Mouse (Mus musculus) layer of hippocampus, adult 8-10 months (tissue): Measurements from ENCODE around the gene Ucn. TPM values are rescaled to one million over a fixed set of nuclear protein-coding genes. Genes with fewer than 3 reads are reported as not detected.

Experiments used
- DNase-seq, 2 experiments: peaks; one replicate each; pipeline ENCODE4 v3.0.0; 2022; ENCODE audit warnings: low spot score in 2 of 2
- total RNA-seq, 4 experiments: library from RNA; stranded (reverse); gene quantifications; 2 replicates each; pipeline ENCODE4 v1.2.4; 2022

Gene Ucn
- total RNA-seq, 4 experiments from 2014 or later: not detected

DNA sequence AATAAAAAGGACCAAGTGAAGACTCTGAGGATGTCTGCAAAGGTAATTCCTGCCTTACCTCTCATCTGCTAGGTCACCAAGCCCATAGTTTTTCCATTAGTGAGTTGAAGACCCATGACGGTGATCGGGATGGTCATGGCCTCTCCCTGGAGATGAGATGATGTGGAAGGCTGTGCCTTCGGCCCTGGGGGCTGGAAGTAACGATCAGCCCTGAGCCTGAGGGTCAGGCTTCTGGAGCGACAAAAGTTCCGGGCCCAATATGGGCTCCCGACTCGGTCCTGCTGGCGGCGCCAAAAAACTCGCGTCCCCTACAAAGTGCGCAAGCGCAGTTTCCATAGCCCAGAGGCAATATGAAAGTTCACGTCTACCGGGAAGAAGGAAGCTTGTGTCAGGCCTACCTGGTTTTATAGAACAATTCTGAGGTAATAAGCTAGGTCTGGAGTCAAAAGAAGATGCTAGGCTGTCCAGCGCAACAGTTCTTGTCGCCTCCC, 30.6 kb downstream of the Ucn start, which contains the start of gene Slc30a3:
Gene Slc30a3 (minus strand): TSS at position 238 of the 491 bp plus-strand sequence.
- no peak for DNase-seq

DNA sequence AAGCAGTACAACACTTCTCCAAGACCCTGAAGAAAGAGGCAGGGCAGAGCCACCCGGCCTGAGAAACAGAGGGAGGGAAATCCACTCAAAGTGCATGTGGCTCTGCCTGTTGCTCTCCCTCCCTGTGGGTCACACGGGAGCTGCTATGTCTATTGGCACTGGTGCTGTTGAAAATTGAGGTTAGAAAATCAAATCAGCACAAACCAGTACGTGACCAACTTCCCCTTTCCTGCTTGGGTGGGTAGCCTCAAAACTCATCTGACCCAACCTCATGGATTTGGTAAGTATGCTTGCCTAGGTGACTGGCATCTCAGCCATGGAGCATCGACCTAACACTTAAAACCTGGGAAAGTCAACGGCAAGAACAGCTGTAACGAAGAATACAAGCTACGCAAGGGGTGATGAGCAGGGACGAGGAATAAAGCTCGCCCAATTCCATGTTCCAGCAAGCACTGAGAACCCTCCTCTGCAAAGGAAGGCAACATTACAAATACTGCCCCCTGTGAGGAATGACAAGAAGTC, 32.8 kb downstream of the Ucn start, which contains the start of gene Dnajc5g:
Gene Dnajc5g (plus strand): TSS at position 472 of the 522 bp plus-strand sequence.
- DNase-seq: no peak

DNA sequence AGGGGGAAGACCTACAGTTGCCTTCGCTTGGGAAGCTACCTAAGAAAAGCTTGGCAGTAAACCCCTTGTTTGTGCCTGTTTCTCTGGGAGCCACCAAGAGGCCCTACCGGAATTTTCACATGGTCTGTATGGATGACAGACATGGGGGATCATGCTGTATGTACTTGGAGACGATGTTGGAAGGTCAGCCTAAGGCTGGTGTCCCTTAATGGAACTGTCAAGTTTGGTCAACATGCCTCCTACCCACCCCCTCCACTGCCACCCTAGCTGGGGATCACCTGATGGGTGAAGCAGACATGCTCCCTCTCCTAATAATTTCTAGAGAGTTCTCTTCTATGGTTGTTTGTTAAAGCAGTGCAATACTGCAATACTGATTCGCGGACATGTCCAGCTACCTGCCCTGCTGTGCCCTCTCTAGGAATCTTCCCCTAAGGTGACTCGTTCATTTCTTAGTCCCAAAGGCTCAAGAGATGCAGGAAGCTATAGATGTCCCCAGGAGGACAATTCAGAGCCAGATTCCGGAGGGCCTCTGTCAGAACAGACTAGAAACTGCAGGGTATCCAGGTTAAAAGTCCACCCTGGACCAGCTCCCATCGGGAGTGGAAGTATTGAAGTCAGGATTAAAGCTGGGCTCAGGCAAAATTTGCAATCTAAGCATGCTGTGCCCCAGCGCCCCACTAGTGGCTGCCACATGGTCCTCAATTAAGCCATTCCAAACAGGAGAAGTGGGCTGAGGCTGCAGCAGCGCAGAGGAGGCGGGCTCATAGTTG, 42.7 kb downstream of the Ucn start:
- no peak for DNase-seq

DNA sequence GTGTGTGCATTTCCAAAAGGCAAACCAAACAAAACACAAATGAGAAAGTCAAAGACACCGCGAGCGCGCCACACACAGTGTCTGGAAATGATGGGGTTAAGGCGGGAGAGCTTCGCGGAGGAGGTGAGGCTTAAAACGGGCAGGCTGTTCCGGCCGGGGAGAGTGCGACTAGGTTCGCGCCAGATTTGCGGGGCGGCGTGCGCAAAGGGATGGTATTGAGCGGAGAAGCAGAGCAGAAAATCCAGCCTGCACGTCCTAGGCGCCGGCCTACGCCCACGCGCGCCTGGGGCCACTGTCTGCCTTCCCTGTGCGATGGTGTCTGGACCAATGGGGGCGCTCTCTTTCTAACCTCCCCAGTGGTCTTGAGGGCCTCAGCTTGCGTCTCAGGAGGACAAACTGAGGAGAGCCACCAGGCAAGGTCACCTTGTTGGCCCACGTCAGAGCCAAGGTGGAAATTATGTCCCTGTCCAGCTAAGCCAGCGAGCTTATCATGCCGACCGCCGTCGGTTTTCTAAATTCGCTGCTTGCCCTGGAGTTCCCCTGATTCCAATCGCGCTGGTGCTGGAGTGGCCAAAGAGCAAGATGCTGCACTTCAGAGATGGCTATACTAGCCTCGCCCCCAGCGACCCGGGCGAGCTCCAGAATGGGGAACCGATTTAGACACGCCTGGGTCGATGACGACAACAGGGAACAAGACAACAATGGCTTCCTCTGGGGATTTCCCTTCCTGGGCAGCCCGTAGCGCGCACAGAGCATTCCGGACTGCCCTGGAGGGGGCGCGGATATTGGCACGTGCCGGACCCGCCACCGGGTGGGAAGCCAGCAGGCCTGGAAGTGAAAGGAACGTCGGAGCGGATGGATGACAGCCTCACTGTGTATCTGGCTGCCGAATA, 43.6 kb downstream of the Ucn start:
- DNase-seq: no peak

DNA sequence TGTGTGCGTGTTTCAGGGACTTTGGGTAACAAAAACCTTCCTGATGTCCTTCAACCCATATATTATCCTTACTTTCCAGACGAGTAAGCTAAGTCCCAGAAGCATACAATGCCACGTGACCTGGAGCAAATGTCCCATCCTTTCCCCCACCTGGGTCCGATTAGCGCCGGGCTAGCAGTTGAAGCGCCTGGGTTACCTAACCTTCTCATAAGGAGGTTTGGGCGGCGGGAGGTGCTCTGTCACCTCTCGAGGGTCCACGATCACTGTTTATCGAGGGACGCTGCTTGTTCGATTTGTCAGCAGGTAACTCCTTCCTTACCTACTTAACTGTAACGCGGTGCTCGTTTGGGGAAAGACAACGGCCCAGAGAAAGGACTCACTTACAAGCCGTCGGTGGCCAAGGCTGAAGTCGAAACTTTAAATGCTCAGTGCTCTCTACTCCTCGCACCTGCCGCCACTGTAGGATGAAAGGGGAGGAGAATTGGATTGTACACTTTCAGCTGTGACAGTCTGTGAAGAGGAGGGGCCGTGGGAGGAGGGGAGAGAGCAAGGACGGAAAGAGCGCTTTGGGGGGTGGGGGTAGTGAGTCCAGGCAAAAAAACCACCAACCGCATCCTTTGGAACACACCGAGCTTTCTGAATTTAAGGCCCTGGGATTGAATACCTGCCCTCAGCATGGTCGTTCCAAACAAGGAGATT, 44.4 kb downstream of the Ucn start:
- no peak for DNase-seq

DNA sequence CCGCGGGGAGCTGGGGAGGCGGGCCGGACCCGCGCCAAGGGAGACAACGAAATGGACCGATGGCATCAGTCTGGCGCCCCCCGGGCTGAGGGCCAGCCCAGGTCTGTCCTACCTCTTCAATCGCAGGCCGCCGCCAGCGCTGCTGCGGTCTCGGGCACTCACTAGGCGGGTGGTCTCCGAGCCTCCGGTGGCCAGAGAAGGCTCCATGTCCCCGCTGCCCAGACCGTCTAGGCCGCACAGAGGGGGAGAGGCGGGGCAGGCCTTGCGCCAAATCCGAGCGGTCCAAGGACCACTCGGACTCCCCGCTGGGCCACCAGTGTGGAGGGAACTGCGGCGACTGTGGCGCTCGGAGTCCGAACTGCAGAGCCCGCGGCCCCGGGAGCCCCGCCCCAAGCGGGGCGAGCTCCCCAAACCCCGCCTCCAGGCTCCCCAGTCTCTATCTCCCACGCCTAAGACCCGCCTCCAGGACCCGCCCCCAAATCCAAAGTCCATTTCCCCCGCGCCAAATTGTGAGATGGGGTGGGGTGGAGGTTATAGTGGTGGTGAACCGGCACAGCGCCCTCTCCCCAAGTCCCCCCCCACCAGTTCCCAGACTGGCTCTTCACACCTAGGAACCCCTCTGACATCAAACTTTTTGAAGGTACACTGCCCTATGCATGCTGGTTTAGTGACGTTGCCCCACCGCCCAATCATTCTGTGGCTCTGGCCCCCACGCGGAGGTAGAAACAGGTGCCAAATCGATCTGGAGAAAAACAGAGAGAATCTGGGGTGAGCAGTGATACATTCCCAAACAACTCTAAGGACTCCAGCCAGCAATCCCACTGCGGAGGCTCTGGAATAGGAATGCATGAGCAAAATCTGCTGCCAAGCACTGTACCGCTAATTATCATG, 45.2 kb downstream of the Ucn start:
- DNase-seq: peak; percentile 50 to 54

DNA sequence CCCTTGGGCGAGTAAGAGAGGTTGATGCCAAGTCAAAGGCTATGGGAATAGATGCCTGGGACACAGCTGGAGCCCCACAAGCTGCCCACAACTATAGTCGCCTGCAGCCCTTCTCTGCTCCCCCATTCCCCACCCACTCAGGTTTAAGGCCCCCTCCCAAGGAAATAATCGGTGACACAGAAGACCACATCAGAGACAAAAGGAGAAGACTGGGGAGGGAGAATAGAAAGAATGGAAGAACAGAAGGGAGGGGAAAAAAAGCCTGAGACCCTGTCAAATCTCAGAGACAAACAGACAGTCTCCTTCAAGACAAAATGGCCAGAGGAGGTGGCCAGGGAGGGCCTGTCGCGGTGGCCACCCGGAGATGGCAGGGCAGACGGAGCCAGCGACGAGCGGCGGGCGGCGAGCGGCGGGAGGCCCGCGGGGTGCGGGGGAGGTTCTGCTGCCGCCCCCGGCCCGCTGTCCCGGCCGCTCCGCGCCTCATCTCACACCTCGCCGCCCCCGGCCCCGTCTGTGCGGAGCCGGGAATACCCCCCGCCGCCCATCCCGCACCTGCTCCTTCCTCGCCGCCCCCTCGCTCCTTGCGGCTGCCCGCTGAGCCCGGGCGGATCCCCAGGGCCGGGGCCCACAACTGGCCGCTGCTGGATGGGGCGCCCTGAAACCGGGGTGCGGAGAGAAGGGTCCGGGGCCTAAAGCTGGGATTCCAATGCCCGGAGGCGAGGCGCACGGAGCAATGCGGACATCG, 46.2 kb downstream of the Ucn start:
- DNase-seq: peak in 1 of 2 experiments; percentile 54

Other genes starting within 250 kb of the Ucn start
- gene Ost4, start 231.0 kb downstream of the Ucn start, total RNA-seq: 100 to 1,000 TPM in 1 of 4 experiments, 10 to 100 TPM in 3; 78.4 to 104 (median 90.6) TPM
- 1 to 10 TPM; 2.1 to 3.1 (median 2.6) TPM for gene Emilin1, start 225.4 kb downstream of the Ucn start, total RNA-seq
- gene Khk, start 217.4 kb downstream of the Ucn start, total RNA-seq: 10 to 100 TPM; 13.2 to 23.8 (median 16.8) TPM
- gene Cgref1, start 193.2 kb downstream of the Ucn start, total RNA-seq: 10 to 100 TPM; 13.8 to 19.2 (median 18.8) TPM
- gene Preb, start 178.5 kb downstream of the Ucn start, total RNA-seq: 100 to 1,000 TPM; 118 to 148 (median 139) TPM
- gene Tcf23, start 170.2 kb downstream of the Ucn start, total RNA-seq: under 1 TPM; 0.14 to 0.28 (median 0.22) TPM
- gene Atraid, start 90.5 kb downstream of the Ucn start, total RNA-seq: 10 to 100 TPM; 69.8 to 92.2 (median 78.6) TPM
- 10 to 100 TPM; 15.8 to 21.3 (median 18.6) TPM for gene Slc5a6, start 89.9 kb downstream of the Ucn start, total RNA-seq
- 10 to 100 TPM; 18.2 to 20.4 (median 19.2) TPM for gene Cad, start 84.0 kb downstream of the Ucn start, total RNA-seq
- not detected for gene Dnajc5g, start 32.5 kb downstream of the Ucn start, total RNA-seq
- 10 to 100 TPM; 65.2 to 81.6 (median 76.8) TPM for gene Slc30a3, start 30.6 kb downstream of the Ucn start, total RNA-seq
- not detected for gene Trim54, start 22.1 kb downstream of the Ucn start, total RNA-seq
- 10 to 100 TPM; 53.4 to 61.1 (median 59.8) TPM for gene Mpv17, start 15.4 kb upstream of the Ucn start, total RNA-seq
- gene Gm29609, start 41.1 kb upstream of the Ucn start, total RNA-seq: 1 to 10 TPM; 1.3 to 4.9 (median 3.1) TPM
- 10 to 100 TPM; 63.0 to 87.0 (median 67.8) TPM for gene Gtf3c2, start 41.3 kb upstream of the Ucn start, total RNA-seq
- 10 to 100 TPM; 72.0 to 88.3 (median 81.7) TPM for gene Snx17, start 54.4 kb upstream of the Ucn start, total RNA-seq
- 10 to 100 TPM; 34.9 to 45.0 (median 41.7) TPM for gene Eif2b4, start 54.6 kb upstream of the Ucn start, total RNA-seq
- 10 to 100 TPM; 26.0 to 31.9 (median 30.4) TPM for gene Zfp513, start 63.5 kb upstream of the Ucn start, total RNA-seq
- 10 to 100 TPM; 69.8 to 79.5 (median 73.1) TPM for gene Ppm1g, start 81.9 kb upstream of the Ucn start, total RNA-seq
- gene Nrbp1, start 102.0 kb upstream of the Ucn start, total RNA-seq: 10 to 100 TPM; 88.0 to 94.1 (median 90.9) TPM
- under 1 TPM in 1 of 4 experiments, not detected in 3; 0.85 TPM for gene Gm9970, start 102.4 kb upstream of the Ucn start, total RNA-seq
- gene Krtcap3, start 112.9 kb upstream of the Ucn start, total RNA-seq: 1 to 10 TPM; 2.3 to 3.6 (median 2.9) TPM
- 100 to 1,000 TPM in 1 of 4 experiments, 10 to 100 TPM in 3; 74.6 to 128 (median 85.9) TPM for gene Ift172, start 152.3 kb upstream of the Ucn start, total RNA-seq
- 100 to 1,000 TPM; 172 to 178 (median 176) TPM for gene Fndc4, start 157.3 kb upstream of the Ucn start, total RNA-seq
- under 1 TPM in 1 of 4 experiments, not detected in 3; 0.20 TPM for gene Gckr, start 158.6 kb upstream of the Ucn start, total RNA-seq